Mouse (Mus musculus) hindbrain, embryonic 10.5 days (tissue): ENCODE measurements at regions not wholly inside any gene's neighbourhood (a gene's known extent, or its start where the extent isn't known, plus 50 kb on each side); places are given as distances from the start of the nearest gene placed in this dataset.
A peak's percentile ranks its signal among the peaks of the same experiment; 100 is the strongest.

Experiments used
- DNase-seq: peaks from one replicate; pipeline ENCODE4 v3.0.0-alpha.2; 2017; ENCODE audit warnings: low spot score
- H3K27ac ChIP-seq: fragments of 300-500 bp; sonication (generic); 2 replicates; pipeline ENCODE4 v1.5.1; 2016; ENCODE audit warnings: mild to moderate bottlenecking, moderate library complexity
- H3K27me3 ChIP-seq: fragments of 300-500 bp; sonication (generic); 2 replicates; pipeline ENCODE4 v1.6.1; 2016; ENCODE audit warnings: mild to moderate bottlenecking; ENCODE audit not compliant: poor library complexity, insufficient read depth, severe bottlenecking
- H3K36me3 ChIP-seq: fragments of 300-500 bp; sonication (generic); 2 replicates; pipeline ENCODE4 v1.6.1; 2016; ENCODE audit warnings: mild to moderate bottlenecking, moderate library complexity
- H3K4me1 ChIP-seq: fragments of 300-500 bp; sonication (generic); replicated peaks from 2 replicates; pipeline ENCODE4 v1.6.1; 2016; ENCODE audit warnings: mild to moderate bottlenecking
- H3K4me3 ChIP-seq: fragments of 300-500 bp; sonication (generic); 2 replicates; pipeline ENCODE4 v1.5.1; 2016; ENCODE audit warnings: mild to moderate bottlenecking, moderate library complexity
- H3K9me3 ChIP-seq: fragments of 300-500 bp; sonication (generic); 2 replicates; pipeline ENCODE4 v1.6.1; 2016; ENCODE audit warnings: mild to moderate bottlenecking, moderate library complexity
- WGBS: fragments of 180-500 bp; shearing (Covaris S2); methylation state at CpG from one replicate; pipeline ENCODE4 v1.1.7; 2016; 5-methylcytosine and 5-hydroxymethylcytosine counted together

- H3K27me3 ChIP-seq, result no peaks in the 10 kb centered on the region
- no peaks in the 10 kb centered on the region for H3K4me1 ChIP-seq
- H3K9me3 ChIP-seq, result no peaks in the 10 kb centered on the region
- no peak overlapping the region for H3K27ac ChIP-seq
- H3K4me3 ChIP-seq, result no peak overlapping the region
- 87% methylated on average over 7 of the region's 7 CpGs for WGBS
- no peak for DNase-seq
- no peaks in the 10 kb centered on the region for H3K36me3 ChIP-seq
Observed at GRCm38 (mm10) chr7:125234911-125235310, 209.6 kb upstream of the Kdm8 start.

GRCm38 (mm10) chr7:125237026-125237425 is 207.4 kb upstream of the Kdm8 start:
- no peak overlapping the region for H3K27ac ChIP-seq
- 80% methylated on average over 3 of the region's 3 CpGs for WGBS
- no peak for DNase-seq

GRCm38 (mm10) chr7:125243021-125243420 is 201.5 kb upstream of the Kdm8 start:
- Histone ChIP-seq H3K4me1 (no peaks in the 10 kb centered on the region), H3K9me3 (no peaks in the 10 kb centered on the region), H3K36me3 (no peaks in the 10 kb centered on the region), H3K27me3 (no peaks in the 10 kb centered on the region), H3K27ac (no peak overlapping the region), H3K4me3 (no peak overlapping the region)
- WGBS, result 83% methylated on average over 3 of the region's 3 CpGs
- DNase-seq, result no peak

More at GRCm38 (mm10) chr7:125237026-125237425, 207.4 kb upstream of the Kdm8 start:
- H3K4me1 ChIP-seq, result no peaks in the 10 kb centered on the region
- no peak overlapping the region for H3K4me3 ChIP-seq
- no peaks in the 10 kb centered on the region for H3K27me3 ChIP-seq
- H3K9me3 ChIP-seq, result no peaks in the 10 kb centered on the region
- H3K36me3 ChIP-seq, result no peaks in the 10 kb centered on the region

DNA sequence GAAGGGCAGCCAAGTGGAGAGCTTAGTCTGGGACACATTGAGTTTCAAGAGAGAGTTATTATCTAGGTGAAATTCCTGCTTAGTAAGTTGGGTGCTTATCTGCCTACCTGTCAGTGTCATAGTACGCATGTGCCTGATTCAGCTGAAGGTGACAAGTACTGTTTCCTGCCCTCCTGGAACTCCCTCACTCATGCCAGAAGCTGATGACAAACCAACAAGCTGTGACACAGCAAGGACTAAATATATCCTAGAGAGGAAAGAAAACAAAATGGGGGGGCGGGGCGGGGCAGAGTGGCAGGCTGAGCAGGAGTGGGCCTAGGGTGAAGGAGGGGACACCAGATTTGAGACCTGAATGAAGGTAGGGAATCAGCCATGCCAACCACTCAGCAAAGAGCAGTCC is 196.1 kb upstream of the Kdm8 start:
- Histone ChIP-seq H3K4me1 (no peaks in the 10 kb centered on the region), H3K27me3 (no peaks in the 10 kb centered on the region), H3K36me3 (no peaks in the 10 kb centered on the region), H3K27ac (no peak overlapping the region), H3K4me3 (no peak overlapping the region), H3K9me3 (no peaks in the 10 kb centered on the region)
- no peak for DNase-seq
- WGBS, result 93% methylated on average over 3 of the region's 3 CpGs

DNA sequence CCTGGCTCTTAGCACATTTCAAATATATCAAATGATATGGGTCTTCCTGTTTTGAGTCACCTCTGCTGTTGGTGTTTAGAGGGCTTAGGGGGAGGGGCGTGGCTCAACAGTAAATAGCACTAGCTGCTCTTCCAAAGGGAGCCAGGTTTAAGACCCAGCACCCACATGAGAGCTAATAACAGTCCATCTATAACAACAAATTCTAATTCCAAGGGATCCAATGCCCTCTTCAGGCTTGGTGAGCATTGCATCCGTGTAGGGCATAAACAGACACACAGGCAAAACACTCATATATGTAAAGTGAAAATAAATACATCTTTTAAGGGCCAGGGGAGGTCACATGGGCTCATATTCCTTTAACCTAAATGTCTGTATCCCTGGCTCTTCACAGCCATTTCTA is 194.1 kb upstream of the Kdm8 start:
- Histone ChIP-seq H3K27me3 (no peaks in the 10 kb centered on the region), H3K4me1 (peaks cover 9% of the 10 kb centered on the region; the same call in 1 of the 2 replicates), H3K36me3 (no peaks in the 10 kb centered on the region), H3K27ac (no peak overlapping the region), H3K4me3 (no peak overlapping the region), H3K9me3 (no peaks in the 10 kb centered on the region)
- DNase-seq, result no peak
- 81% methylated on average over 2 of the region's 2 CpGs for WGBS

DNA sequence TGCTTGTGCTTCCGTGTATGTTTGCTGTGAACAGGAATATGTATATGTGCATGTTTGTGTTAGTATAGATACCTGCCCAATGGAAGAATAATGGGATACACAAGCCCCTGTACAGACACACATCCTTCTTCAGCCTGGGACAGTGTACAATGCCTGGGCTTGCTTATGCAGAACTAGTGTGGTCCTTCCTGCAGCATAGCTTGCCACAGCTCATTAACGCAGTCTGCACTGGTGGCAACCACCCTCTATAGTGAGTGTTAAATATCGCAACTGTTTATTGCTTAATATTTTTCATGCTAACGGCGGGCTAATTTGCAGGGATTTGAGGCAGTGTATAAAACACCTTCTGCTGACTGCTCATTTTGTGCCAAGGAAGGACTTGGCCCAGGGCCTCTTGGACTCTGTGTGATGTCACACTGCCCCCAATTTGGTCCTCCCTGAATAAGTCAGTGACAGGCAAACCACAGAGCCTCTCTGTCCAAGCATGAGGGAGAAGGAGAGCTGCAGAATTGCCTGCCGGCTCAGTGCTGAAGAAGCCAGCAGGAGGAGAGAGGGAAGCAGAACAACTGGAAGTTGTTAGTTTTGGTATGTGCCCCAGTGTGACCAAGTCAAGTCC is 193.4 kb upstream of the Kdm8 start:
- no peaks in the 10 kb centered on the region for H3K9me3 ChIP-seq
- peaks cover 9% of the 10 kb centered on the region; the same call in 1 of the 2 replicates for H3K4me1 ChIP-seq
- H3K4me3 ChIP-seq, result no peak overlapping the region
- no peaks in the 10 kb centered on the region for H3K36me3 ChIP-seq
- 85% methylated on average over 6 of the region's 6 CpGs for WGBS
- H3K27ac ChIP-seq, result no peak overlapping the region
- no peak for DNase-seq
- H3K27me3 ChIP-seq, result no peaks in the 10 kb centered on the region

- DNase-seq, result no peak
- 0 out of 2 replicates have a peak overlapping the region, but pooled peaks have one; percentile 6 for H3K27ac ChIP-seq
- H3K4me1 ChIP-seq, result peaks cover 9% of the 10 kb centered on the region; the same call in 1 of the 2 replicates
- H3K9me3 ChIP-seq, result no peaks in the 10 kb centered on the region
- no peaks in the 10 kb centered on the region for H3K36me3 ChIP-seq
- no peak overlapping the region for H3K4me3 ChIP-seq
- no peaks in the 10 kb centered on the region for H3K27me3 ChIP-seq
- 35% methylated on average over 4 of the region's 4 CpGs for WGBS
Observed at GRCm38 (mm10) chr7:125254302-125254701, 190.2 kb upstream of the Kdm8 start.

DNA sequence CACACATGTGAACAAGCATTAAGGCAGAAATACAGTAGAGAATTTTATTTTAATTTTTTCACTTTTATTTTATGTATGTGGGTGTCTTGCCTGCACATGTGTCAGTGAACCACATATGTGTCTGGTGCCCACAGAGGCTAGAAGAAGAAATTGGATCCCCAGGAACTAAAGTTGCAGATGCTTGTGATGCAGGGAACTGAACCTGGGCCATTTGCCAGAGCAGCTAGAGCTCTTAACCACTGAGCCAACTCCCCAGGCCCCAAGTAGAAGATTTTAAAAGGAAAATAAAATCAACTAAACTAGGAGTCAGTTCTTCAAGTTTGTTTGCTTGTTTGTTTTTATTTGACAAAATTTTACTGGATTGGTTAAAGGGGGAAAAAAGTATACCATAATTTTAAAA is 185.5 kb upstream of the Kdm8 start:
- no peaks in the 10 kb centered on the region for H3K9me3 ChIP-seq
- no peak overlapping the region for H3K4me3 ChIP-seq
- H3K4me1 ChIP-seq, result peaks cover 30% of the 10 kb centered on the region
- no peak for DNase-seq
- H3K27me3 ChIP-seq, result no peaks in the 10 kb centered on the region
- H3K36me3 ChIP-seq, result no peaks in the 10 kb centered on the region
- H3K27ac ChIP-seq, result no peak overlapping the region

- Histone ChIP-seq H3K36me3 (no peaks in the 10 kb centered on the region), H3K4me1 (peaks cover 24% of the 10 kb centered on the region), H3K27ac (peak overlapping the region; percentile 62; the same call in 1 of the 2 replicates), H3K27me3 (no peaks in the 10 kb centered on the region), H3K4me3 (no peak overlapping the region), H3K9me3 (no peaks in the 10 kb centered on the region)
- WGBS, result 81% methylated on average over 2 of the region's 2 CpGs
- DNase-seq, result no peak
Observed at GRCm38 (mm10) chr7:125262133-125262532, 182.3 kb upstream of the Kdm8 start.

- 0 out of 2 replicates have a peak overlapping the region, but pooled peaks have one; percentile 30 for H3K27ac ChIP-seq
- WGBS, result 41% methylated on average over 12 of the region's 12 CpGs
Observed at GRCm38 (mm10) chr7:125262672-125263365, 181.7 kb upstream of the Kdm8 start.

DNA sequence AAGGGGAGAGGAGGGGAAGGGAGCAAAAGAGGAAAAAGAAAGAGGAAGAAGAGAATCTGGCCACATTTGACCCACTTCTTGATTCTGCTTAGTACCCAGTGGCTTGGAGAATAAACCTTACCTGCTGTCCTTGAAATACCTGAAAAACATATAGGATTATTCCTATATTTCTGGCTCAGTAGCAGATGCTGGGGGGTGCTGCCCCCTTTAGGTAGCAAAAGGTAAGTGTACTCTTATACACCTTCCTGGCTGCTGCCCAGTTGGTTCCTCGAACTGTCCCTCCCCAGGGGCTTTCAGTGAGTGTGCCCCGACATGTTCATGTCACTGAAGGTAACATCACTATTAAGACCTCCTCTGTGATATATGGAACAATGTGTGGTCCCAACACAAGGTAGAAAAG is 180.7 kb upstream of the Kdm8 start:
- Histone ChIP-seq H3K4me1 (peaks cover 24% of the 10 kb centered on the region), H3K27me3 (no peaks in the 10 kb centered on the region), H3K36me3 (no peaks in the 10 kb centered on the region), H3K4me3 (no peak overlapping the region), H3K9me3 (no peaks in the 10 kb centered on the region), H3K27ac (0 out of 2 replicates have a peak overlapping the region, but pooled peaks have one; percentile 30)
- DNase-seq, result no peak
- 65% methylated on average over 2 of the region's 2 CpGs for WGBS

More at GRCm38 (mm10) chr7:125262672-125263365, 181.7 kb upstream of the Kdm8 start:
- peak; percentile 73 for DNase-seq
- Histone ChIP-seq H3K4me3 (no peak overlapping the region), H3K36me3 (no peaks in the 10 kb centered on the region), H3K27me3 (no peaks in the 10 kb centered on the region), H3K9me3 (no peaks in the 10 kb centered on the region), H3K4me1 (peaks cover 24% of the 10 kb centered on the region)

DNA sequence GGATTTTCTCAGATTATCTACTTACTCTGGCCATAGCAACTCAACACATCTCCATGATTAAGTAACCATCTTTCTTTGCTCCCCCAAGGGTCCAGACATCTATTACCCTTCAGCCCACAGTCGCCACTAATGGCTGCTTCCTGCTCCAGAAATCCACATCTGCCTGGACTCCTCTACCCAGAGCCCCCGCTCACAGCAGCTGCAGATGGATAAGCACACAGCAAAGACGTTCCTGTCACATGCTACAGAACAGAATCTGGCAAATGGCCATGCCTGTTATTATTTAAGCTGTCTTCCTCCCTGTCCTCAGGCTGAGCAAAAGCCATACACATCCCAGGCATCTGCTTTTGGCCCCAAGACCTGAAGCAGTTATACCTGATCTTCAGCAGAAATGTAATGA is 173.8 kb upstream of the Kdm8 start:
- DNase-seq, result no peak
- no peak overlapping the region for H3K27ac ChIP-seq
- H3K27me3 ChIP-seq, result no peaks in the 10 kb centered on the region
- peaks cover 14% of the 10 kb centered on the region; the same call in 1 of the 2 replicates for H3K4me1 ChIP-seq
- no peaks in the 10 kb centered on the region for H3K36me3 ChIP-seq
- WGBS, result 68% methylated on average over 3 of the region's 3 CpGs
- H3K4me3 ChIP-seq, result no peak overlapping the region
- H3K9me3 ChIP-seq, result no peaks in the 10 kb centered on the region

- no peaks in the 10 kb centered on the region for H3K9me3 ChIP-seq
- no peak for DNase-seq
- H3K27me3 ChIP-seq, result no peaks in the 10 kb centered on the region
- H3K36me3 ChIP-seq, result no peaks in the 10 kb centered on the region
- WGBS, result 60% methylated on average over 4 of the region's 4 CpGs
- H3K27ac ChIP-seq, result no peak overlapping the region
- peaks cover 14% of the 10 kb centered on the region; the same call in 1 of the 2 replicates for H3K4me1 ChIP-seq
- H3K4me3 ChIP-seq, result no peak overlapping the region
Observed at GRCm38 (mm10) chr7:125271356-125271755, 173.1 kb upstream of the Kdm8 start.
